Mouse (Mus musculus): Measurements from ENCODE around the gene Fig4.

Gene Fig4

DNA sequence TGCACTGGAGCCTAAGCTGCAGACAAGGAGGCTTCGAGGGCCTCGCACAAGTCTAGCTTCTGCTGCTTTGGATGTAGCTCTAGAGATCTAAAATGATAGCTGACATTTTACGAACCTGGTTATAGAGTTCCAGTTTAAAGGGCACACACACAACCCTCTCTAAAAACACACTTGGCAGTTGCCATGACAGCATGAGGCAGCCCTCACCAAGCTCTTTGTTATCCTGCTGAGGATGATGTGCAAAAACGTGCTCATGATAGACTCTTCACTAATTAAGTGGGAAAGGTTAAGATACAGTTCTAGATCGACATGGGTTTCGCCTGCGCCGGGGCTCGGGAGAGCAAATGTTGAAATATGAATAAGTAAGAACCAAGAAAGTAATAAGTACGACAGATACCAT, 84.2 kb downstream of the Fig4 start:
- in situ Hi-C loops (cut with MseI, MboI), result no loop called here

DNA sequence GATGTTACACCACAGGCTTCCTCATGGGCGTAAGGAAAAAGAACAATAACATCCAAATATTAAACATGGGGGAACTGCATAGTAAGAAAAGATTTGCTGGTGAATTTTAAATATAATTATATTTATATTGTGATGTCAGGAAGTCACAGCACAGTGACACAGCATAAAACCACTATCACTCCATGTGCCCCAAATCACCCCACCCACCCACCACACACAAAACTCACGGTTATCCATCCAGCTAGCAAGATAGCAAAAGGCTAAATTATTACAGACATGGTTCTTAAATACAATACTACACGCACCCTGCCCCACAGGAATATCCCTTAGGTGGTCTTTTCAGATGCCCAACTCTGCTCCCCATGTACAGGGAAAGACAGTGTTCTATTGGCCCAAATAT, 89.0 kb downstream of the Fig4 start:
- in situ Hi-C loops (cut with MseI, MboI), result no loop called here

DNA sequence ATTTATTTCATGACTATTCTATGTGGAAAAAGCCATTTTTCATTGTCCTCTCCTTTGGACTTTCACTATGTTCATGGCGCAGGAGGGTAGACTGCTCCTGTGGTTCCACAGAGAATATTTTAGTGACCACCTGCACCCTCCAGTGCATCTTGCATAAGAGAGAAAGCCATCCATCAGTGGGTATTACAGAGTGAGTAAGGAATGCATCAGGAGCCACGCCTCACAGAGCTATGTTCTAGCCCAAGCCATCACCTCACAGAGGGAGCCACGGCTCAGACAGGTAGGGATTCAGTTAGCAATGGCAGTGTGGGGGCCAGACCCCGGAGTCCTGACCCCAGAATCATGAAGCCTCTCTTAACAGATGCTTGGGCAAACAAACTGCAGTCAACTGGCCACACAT, 93.5 kb downstream of the Fig4 start:
- in situ Hi-C loops (cut with MseI, MboI), result no loop called here

DNA sequence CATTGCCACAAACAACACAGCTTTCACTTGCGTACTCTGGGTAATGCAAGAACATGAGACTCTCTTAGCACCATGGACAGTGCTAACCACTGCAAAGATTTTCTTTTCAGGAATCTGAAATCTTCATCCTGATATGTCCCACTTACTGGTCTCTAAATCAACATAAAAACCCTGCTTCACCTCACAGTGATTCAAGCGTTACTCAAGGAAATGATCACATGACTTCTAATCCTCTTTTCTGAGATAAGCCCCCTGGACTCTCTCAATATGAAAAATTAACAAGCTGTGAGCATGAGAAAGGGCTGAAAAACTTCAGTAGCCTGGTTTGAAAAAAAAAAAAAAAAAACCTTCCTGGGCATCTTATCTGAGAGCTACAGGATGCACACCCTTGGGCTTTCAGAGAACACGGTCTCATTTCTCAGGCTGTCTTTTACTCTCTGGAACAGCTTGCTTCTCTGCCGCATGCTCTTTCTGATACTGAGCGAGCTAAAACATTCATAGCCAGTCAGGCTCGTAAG, 94.1 kb downstream of the Fig4 start:
- in situ Hi-C loops (cut with MseI, MboI), result no loop called here

DNA sequence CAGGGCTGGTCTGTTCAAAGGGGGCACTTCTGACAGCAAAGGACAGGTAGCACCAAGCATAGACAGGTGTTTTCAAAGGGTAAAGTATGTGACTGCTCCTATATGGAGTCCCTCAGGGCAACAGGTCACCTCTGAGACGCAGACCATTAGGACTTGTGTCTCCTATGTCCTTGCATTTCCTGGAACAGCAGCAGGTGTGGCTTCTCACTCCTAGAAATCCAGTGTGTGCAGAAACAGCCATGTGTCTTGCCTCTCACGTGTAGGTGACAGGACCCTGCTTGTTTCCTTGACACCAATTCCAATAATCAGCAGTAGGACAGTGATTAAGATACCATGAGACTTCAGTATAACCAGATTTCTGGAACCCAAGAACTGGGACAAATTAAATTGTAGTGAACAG, 97.4 kb downstream of the Fig4 start:
- in situ Hi-C loops (cut with MseI, MboI), result no loop called here

DNA sequence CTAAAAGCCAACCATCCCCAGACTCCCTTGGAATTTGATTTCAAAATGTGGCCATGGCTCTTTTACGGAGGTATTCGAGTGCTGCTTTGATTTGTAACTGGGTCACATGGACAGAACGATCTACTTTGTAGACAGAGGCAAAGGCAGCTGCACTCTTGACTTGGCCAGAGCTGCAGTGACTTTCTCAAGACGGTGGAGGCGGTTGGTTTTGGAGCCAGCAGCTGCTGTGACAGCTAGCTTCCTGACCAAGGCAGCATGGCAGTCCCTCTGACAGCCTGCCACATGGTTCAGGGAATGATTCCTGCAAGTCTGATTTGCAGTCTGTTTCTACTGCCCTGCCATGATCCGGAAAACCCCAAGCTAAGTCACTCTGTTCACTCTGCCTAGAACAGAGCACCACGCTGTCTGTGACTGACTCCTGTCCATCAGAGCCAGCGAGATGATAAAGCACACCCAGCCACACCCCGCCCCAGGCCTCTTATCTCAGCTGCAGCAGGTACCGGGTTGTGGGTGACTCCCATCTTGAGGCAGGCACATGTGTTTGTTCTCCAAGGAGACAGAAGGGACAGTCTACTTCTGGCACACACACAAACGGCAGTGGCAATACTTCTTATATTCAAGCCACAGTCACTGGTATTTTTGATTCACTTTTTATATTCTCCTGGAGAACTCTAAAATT, 98.3 kb downstream of the Fig4 start:
- in situ Hi-C loops (cut with MseI, MboI), result no loop called here

DNA sequence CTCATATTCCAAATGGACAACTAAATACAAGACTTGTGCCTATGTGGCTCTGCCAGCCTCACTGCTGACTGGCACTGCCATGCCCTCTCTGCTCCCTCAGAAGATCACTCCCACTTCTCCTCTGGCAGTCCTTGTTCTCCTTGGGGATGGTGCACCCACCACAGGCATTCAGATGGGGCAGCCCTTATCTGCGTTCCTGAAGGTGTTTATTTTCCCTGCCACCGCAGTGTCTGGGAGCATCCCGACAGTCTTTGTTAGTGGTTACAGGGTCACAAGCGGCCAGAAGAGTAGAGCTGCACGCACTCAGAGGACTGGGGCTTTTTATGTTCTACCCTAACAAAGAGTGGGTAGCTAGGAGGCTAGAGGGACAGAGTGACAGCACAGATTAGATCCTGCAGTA, 98.9 kb downstream of the Fig4 start:
- in situ Hi-C loops (cut with MseI, MboI), result no loop called here

DNA sequence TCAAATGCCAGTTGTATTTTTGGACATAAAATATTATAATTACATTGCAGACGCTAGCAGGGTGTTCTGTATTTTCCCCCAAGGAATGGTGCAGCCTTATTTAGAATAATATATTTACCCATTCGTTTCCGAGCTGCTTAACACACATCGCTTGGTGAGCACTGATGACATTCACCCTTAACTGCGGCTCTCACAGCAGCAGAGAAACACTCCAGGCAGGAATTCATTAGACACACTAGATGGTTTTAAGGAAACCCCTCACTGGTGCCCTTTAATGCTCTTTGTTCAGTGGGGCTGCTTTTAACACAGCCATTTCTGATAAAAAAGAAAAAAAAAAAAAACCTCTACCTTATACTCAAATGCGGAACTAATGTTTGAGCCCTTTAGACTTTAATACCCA, 104.3 kb downstream of the Fig4 start:
- in situ Hi-C loops (cut with MseI, MboI), result no loop called here

DNA sequence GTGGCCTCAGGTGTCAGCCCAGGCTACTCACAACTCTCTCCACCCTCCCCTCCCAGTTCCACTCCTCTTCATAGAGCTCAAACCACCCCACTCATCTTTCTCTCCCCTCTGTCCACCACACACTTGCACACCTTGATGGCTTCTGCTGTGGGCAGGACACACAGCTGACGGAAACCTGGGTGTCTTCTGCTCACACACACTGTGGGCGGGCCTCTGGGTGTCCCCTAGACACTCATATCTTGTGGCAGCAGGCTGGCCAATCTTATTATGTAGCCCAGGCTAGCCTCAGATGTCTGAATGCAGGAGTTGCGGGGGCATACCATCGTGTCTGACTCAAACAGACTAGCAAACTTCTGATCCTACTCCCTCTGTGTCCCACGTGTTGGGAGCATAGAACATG, 105.3 kb downstream of the Fig4 start:
- in situ Hi-C loops (cut with MseI, MboI), result no loop called here

DNA sequence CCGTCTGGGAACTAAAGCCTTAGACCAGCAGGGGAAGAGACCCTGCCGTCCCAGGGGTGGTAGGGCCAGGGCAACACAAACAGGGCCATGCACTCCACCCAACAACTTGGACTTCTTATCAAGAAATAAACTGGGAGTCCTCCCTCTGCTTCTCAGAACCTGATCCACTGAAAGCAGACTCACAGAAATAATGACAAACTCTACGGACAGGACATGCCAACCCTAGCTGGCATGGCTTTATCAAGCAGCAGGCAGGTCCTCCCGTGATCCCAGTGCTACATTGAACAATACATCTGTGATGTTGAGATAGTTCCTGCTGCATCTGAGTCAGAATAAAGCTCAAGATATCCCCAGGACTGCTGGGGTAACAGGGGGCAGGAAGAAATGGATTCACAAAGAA, 106.8 kb downstream of the Fig4 start:
- in situ Hi-C loops (cut with MseI, MboI), result no loop called here

DNA sequence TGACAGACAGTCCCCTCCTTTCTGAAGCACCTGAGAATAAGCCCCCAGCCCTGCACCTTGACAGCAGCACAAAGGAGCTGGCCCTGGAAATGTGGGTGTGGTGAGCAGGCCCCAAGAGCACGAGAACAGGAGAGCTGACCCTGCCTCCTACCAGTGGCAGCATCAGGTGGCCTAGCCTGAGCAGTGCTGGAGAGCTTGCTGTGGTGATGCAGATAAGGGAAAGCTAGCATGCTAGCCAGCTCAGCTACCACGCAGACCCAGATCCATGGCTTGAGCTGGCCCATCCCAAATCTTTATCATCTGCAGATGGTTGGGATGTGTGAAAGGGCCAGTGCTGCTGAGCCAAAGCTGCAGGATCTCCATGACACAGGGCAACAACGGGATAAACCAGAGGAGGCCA, 113.7 kb downstream of the Fig4 start:
- in situ Hi-C loops (cut with MseI, MboI), result no loop called here

DNA sequence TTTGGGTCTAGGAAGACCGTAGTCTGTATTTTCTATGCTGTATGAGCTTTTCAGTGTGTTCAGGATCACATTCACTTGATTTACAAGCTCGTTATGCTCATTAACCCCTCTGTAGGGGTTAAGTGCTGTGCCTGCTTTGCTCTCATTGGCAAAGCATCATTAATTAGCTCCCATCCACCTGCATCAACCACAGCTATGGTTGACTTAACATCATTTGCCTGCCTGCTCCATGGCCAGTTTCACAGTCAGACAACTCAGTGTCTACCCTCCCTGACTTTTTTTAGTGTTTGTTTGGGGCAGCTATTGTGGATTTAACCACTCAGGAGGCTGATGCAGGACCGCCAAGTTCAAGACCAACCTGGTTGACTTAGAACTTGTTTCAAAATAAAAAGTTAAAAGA, 119.1 kb downstream of the Fig4 start:
- in situ Hi-C loops (cut with MseI, MboI), result no loop called here

DNA sequence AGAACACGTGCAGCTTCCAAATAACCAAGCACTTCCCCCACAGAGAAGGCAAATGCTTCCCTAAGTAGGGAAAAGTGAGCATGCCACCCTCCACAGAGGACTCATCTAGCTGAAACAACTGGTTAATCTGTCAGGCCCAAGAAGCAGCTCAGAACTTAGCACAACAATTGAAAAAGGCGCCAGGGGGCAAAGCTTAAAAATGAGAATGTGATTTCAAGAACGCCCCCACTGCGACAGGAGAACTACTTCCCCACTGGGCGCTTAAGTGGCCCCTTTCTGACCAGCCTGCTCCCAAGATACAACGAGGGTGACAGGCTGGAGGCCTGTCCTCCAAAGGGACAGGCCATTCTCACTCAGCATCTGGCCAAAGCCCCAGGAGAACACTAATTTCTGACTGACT, 120.4 kb downstream of the Fig4 start:
- in situ Hi-C loops (cut with MseI, MboI), result no loop called here

DNA sequence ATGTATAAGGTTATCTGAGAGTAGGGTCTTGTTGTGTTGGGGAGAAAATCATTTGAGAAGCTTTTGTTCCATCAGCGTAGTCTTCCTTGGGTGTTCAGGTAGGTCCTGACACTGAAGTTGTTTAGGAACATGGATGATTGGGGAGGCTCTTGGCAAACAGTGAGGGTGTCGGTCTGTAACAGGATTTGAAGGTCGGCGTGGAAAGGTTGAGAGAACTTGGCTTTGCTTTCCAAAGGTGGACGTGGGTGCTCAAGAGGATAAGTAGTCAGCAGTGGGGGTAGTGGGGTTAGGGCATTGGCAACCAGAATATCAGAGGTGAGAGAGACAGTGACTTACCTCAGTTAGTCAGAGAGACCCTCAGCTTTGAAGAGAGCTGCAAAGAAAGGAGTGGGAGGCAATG, 136.9 kb downstream of the Fig4 start:
- in situ Hi-C loops (cut with MseI, MboI), result no loop called here

DNA sequence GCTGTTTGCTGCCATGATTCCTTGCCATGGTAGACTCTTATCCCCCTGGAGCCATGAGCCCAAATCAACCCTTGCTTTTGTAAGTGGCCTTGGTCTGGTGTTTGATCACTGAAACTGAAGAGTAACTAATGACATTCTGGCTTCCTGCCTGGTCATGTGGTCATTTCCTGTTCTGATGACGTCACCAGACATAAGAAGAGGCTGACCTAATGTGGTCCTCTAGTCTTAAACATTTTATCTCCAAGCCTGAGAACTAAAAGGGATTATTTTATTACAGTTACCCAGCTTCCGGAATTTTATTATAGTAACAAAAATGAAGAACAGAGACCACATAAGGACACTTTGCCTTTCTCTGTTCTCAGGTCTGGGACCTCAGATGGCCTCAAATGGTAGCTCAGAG, 140.0 kb downstream of the Fig4 start:
- in situ Hi-C loops (cut with MseI, MboI), result no loop called here

DNA sequence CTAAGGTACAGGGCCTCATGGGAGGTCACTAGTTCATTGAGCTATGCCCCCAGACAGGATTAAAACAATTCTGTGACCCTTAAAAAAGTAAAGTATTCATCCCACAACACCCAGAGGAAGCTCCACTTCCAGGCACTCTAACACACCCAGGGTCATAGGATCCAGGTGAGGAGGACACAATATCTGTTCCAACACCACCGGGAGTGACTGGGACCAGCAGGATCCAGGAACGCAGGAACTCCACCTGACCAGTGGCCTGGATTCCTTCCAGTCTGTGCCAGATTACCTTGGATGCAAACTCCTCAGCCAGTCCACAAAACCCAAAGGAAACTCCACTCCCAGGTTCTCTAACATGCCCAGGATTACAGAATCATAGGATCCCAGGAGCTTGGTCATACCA, 145.8 kb downstream of the Fig4 start:
- in situ Hi-C loops (cut with MseI, MboI), result no loop called here

DNA sequence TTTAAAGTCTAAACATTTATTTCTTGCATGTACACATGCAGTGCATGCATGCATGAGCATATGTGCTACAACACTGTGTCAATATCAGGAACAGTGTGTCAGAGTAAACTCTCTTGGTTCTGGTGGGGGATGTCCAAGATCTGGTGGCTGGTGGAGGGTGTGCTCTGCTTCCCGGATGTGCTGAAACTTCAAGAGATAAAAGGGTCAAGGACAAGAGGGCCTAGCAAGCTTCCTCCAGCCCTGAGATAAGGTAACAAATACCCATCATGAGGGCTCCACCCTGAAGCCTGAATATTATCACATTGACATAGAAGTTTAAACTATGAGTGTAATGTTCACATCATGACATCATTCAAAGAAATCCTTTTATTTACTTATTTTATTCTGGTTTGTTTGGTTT, 146.4 kb downstream of the Fig4 start:
- in situ Hi-C loops (cut with MseI, MboI), result no loop called here

DNA sequence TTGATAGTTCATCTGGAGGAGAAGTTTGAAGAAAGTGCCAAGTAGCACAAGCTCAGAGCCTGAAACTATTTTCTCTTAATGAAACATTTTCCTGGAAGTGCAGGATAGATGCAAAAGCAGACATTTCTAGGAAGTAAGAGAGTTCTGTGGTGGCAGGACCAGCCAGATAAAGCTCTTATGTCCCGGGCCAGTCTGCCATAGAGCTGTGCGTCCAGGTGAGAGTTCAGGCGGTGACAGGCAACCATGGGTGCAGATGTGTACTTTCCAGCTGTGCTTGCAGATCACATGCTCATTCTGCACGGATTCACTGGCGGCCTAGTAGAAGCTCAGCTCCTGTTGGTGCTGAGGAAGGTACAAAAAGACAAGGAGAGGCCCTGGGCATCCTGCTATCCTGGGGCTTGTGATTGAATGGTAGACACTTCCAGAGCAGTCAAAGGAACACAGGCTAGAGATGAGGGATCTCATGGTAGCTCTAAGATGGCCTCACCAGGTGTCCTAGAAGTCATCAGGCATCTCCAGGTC, 149.8 kb downstream of the Fig4 start:
- in situ Hi-C loops (cut with MseI, MboI), result no loop called here

DNA sequence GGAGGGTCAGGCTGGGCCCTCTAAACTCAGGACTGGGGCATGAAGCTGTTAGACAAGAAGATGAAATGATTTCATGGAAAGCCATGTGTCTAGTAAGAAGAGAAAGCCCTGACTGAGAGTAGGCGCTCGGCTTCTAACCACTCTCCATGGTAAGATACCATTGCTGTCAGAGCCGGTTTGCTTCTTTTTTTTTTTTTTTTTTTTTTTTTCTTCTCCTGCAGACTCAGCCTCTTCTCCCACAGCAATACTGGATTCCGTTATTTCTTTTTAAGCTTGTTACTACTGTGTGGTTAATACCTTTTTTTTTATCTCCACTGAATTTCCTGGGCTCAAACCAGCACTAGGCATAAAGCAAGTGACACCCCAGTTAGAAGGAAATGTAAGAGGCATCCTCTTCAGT, 151.2 kb downstream of the Fig4 start:
- in situ Hi-C loops (cut with MseI, MboI), result no loop called here

DNA sequence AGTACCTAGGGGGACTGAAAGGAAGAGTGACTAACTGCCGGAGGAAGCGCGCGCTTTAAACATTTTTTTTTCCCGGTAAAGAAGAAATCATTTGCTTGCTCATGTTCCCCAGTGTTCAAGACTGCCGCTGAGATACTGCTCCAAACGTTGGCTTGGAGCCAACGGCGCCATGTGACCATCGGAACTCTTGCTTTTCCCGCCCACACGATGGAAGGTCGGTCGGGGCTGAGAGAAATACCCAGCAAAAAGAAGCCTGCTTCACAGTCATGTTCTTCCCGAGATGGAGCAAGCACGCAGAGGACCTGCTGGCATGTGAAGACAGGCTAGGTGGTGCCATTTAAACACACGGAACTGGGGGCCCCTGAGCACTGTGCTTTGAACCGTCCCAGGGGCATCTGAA, 151.6 kb downstream of the Fig4 start:
- in situ Hi-C loops (cut with MseI, MboI), result no loop called here

DNA sequence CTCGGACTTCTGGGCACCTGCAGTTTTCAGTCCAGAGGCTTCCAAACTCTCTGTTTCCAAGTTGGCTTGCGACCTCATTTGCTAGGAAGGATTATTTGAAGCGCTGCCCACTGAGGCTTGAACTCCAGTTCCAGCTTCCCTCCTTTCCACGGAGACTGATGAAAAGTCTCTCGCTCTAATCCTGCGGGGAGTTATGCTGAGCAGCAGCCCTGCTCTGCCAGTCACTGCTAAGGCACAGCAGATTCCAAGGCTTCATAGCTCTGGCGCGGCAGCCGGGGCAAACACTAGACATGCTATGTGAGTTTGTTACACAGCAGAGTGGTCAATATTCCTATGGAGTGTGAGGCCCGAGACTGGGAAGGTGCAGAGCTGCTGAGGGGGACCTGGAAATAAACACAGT, 152.0 kb downstream of the Fig4 start:
- in situ Hi-C loops (cut with MseI, MboI), result no loop called here

DNA sequence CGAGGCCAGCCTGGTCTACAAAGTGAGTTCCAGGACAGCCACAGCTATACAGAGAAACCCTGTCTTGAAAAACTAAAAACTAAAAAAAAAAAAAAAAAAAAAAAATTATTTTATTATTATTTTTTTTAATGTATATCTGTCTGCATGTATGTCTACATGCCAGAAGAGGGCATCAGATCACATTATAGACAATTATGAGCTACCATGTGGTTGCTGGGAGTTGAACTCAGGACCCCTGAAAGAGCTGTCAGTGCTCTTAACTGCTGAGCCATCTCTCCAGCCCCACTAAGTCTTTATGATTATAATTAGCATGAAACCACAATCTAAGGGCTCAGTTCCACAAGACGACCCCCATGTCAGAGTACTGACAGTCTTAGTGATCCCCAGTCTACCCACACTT, 152.6 kb downstream of the Fig4 start:
- in situ Hi-C loops (cut with MseI, MboI), result no loop called here

DNA sequence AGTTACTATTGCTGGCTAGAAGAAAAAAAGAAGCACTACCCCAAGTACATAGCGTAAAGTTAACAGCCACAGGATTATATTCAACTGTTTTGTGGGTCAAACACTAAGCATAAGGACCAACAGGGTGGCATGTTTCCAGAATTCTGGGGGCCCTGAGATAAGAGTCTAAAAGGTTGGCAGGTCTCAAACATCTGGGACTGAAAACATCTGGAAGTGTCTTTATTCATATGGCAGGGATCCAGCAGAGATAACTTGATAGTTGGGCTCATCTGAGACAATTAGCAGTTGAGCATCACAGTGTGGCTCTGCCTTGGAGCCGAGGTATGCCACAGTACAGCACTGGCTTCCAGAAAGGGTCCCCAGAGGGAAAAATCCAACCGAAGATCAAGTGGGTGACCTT, 153.8 kb downstream of the Fig4 start:
- in situ Hi-C loops (cut with MseI, MboI), result no loop called here

DNA sequence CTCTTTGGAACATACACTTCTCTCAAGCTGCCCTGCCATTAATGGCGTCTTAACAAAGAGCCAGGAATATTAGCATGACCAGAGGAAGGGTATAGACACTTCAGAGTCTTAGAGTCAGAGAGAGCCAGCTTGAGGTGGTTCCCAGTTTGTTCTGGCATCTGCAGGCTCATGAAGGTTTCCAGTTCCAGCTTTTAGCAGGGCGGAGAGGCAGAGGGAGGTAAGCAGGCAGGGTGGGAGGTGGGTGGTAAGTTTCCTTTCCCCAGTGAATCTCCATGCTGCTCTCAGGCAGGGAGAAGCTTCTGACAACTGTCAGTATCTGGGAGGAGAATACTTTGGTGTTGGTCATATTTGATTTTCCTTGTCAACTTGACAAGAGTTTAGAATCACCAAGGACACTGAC, 156.9 kb downstream of the Fig4 start:
- in situ Hi-C loops (cut with MseI, MboI), result no loop called here
